Mouse (Mus musculus): Measurements from ENCODE around the gene Wdr6.

DNA sequence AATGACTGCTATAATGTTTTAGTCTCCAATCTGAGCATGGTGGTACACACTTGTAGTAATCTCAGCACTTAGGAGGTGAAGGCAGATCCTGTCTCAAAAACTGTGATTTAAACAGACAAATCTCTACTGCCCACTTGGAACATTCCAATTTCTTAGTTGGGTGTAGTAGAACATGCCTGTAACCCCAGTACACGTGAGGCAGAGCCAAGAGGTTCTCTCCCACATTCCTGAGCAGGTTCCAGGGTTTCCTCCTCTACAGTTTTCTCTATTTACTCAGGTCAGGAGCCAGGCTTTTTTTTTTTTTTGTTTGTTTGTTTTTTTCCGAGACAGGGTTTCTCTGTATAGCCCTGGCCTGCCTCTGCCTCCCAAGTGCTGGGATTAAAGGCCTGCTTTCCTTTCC lies 21.5 kb upstream of the Wdr6 start:
- no peak for TF ChIP-seq CTCF (IDR thresholded peaks at IDR 0.05; ENCODE audit: low read depth)
- no peak for TF ChIP-seq EP300 (IDR thresholded peaks at IDR 0.05; ENCODE audit: low read depth)

Data from liver, embryonic 14.5 days (tissue).